Mouse (Mus musculus) C2C12 (cell line): ENCODE measurements around the gene Dedd2. TPM values are rescaled to one million over a fixed set of nuclear protein-coding genes. Genes with fewer than 3 reads are reported as not detected.

Experiments
- H3K27me3 ChIP-seq: one replicate; pipeline ENCODE4 v1.6.1; 2011; ENCODE audit not compliant: control insufficient read depth, insufficient read depth, insufficient read length
- H3K36me3 ChIP-seq: one replicate; pipeline ENCODE4 v1.6.1; 2011; ENCODE audit not compliant: control insufficient read depth, insufficient read depth
- H3K4me3 ChIP-seq: one replicate; pipeline ENCODE4 v1.5.1; 2011; ENCODE audit warnings: mild to moderate bottlenecking, control low read depth; ENCODE audit not compliant: poor library complexity, insufficient read depth, severe bottlenecking
- H3K79me2 ChIP-seq: one replicate; pipeline ENCODE4 v1.6.1; 2011; ENCODE audit not compliant: control insufficient read depth, insufficient read depth
- H3K79me3 ChIP-seq: one replicate; pipeline ENCODE4 v1.6.1; 2011; ENCODE audit warnings: low read depth, control low read depth
- H3ac ChIP-seq: one replicate; pipeline ENCODE3; 2011; ENCODE audit warnings: low read depth; ENCODE audit not compliant: control insufficient read depth, insufficient read length
- CEBPB ChIP-seq: IDR thresholded peaks from one replicate; pipeline ENCODE4 v1.6.1; 2011; ENCODE audit warnings: low read depth, mild to moderate bottlenecking, control low read depth, moderate library complexity
- CTCF ChIP-seq: IDR thresholded peaks from one replicate; pipeline ENCODE4 v1.5.1; 2011; ENCODE audit not compliant: control insufficient read depth, insufficient read depth, insufficient read length
- FOSL1 ChIP-seq: IDR thresholded peaks from one replicate; pipeline ENCODE4 v1.8.0; 2011; ENCODE audit warnings: mild to moderate bottlenecking, low read length; ENCODE audit not compliant: poor library complexity, insufficient read depth, severe bottlenecking
- MAX ChIP-seq: IDR thresholded peaks from one replicate; pipeline ENCODE4 v1.6.1; 2011; ENCODE audit warnings: mild to moderate bottlenecking, control low read depth
- MYOD1 ChIP-seq: IDR thresholded peaks from one replicate; pipeline ENCODE4 v1.6.1; 2011; ENCODE audit warnings: low read depth; ENCODE audit not compliant: control insufficient read depth, insufficient read length
- MYOG ChIP-seq: IDR thresholded peaks from one replicate; pipeline ENCODE4 v1.6.1; 2011; ENCODE audit not compliant: control insufficient read depth, insufficient read length; ENCODE audit errors: extremely low read depth
- USF1 ChIP-seq: IDR thresholded peaks from one replicate; pipeline ENCODE4 v1.6.1; 2011; ENCODE audit warnings: low read depth, mild to moderate bottlenecking, control low read depth, moderate library complexity
- polyA plus RNA-seq: library from polyadenylated mRNA; unstranded; fragments of >200 nt; fragmentation: generic; extraction: Trizol; gene quantifications from one replicate; pipeline ENCODE4 v1.2.1, GENCODE M21; 2012; ENCODE audit warnings: missing spikeins

The Dedd2 gene
- polyA plus RNA-seq, 1 experiment, result 5.3 TPM

DNA sequence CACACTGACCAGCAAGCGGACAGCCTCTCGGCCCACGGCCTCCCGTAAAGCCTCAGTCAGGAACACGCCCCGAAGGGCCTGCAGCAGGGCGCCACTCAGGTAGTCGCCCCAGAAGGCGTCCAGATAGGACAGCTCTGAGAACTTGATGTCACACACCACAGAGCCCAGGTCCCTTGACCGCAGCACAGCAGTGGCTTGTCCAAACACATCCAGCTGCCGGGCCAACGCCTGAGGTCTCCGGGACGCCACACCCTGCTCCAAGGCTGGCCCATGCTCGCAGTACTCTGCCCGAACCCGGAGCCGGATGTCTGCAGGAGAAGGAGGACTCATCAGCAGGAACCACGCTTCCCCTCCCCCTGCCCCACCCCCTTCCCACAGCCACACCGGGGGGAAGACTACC lies 16.8 kb downstream of the Dedd2 start:
- H3K36me3 ChIP-seq, result no peaks in the 10 kb centered on the region
- H3K79me3 ChIP-seq, result no peaks in the 10 kb centered on the region
- TF ChIP-seq CEBPB (no peak), FOSL1 (no peak), MYOG (no peak), MAX (no peak), USF1 (no peak), CTCF (no peak), MYOD1 (no peak)
- H3K79me2 ChIP-seq, result no peaks in the 10 kb centered on the region
- H3K27me3 ChIP-seq, result no peaks in the 10 kb centered on the region
- no peak overlapping the region for H3K4me3 ChIP-seq
- H3ac ChIP-seq, result no peak overlapping the region

DNA sequence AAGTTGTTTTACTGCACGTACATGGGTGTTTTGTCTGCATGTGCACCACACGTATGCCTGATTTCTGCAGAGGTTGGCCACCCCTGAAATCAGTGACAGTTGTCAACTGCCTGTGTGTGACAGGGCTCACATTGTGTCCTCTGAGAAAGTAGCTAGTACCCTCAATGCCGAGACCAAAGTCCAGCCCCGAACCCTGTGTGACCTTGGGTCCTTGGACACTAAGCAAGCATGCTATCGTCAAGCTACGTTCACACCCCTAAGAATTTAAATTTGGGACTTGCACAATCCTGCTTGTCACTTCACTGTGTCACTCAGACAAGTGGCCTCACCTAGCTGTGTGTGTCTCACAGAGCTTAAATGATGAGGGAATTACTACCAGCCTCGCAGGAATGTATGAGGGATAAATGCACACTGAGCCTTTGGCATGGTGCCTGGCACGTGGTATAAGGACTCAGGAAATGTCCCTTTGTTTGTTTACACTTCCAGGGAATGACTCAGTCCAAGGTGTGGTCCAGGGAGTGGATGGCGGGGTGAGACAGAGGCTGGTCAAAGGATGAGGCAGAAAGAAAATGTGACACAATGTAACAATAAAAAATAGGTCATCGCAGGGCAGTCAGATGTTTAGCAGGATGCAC lies 22.9 kb downstream of the Dedd2 start:
- H3K79me2 ChIP-seq, result no peaks in the 10 kb centered on the region
- H3K36me3 ChIP-seq, result no peaks in the 10 kb centered on the region
- peaks cover 6% of the 10 kb centered on the region for H3K27me3 ChIP-seq
- peak; percentile 61 for TF ChIP-seq CEBPB
- TF ChIP-seq FOSL1, result no peak
- TF ChIP-seq MYOG, result no peak
- TF ChIP-seq MYOD1, result no peak
- peak; percentile 84 for TF ChIP-seq USF1
- TF ChIP-seq CTCF, result no peak
- peak; percentile 86 for TF ChIP-seq MAX
- no peak overlapping the region for H3K4me3 ChIP-seq
- no peak overlapping the region for H3ac ChIP-seq
- no peaks in the 10 kb centered on the region for H3K79me3 ChIP-seq

DNA sequence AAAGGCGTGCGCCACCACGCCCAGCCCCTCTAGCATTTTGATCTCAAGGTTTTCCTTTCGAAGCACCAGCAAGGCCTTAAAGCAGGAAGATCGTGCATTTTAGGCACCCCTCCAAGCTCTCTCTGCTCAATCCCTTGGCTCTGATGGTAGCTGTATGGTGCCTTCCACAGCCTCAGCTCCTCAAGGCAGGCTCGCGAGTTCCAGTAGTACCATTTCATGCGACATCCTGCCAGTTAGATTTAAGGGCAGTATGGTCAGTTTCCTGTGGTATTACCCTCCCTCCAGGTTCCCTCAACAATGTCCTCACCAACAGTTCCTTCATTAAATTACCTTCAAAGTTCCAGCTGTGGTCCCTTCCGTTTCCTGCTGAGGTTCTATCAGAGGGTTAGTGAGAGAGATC lies 24.3 kb downstream of the Dedd2 start:
- no peak overlapping the region for H3ac ChIP-seq
- H3K27me3 ChIP-seq, result peaks cover 6% of the 10 kb centered on the region
- TF ChIP-seq USF1 (no peak), MAX (no peak), CEBPB (no peak), MYOG (no peak), MYOD1 (no peak), CTCF (no peak), FOSL1 (no peak)
- H3K36me3 ChIP-seq, result no peaks in the 10 kb centered on the region
- H3K79me2 ChIP-seq, result no peaks in the 10 kb centered on the region
- H3K79me3 ChIP-seq, result no peaks in the 10 kb centered on the region
- no peak overlapping the region for H3K4me3 ChIP-seq

DNA sequence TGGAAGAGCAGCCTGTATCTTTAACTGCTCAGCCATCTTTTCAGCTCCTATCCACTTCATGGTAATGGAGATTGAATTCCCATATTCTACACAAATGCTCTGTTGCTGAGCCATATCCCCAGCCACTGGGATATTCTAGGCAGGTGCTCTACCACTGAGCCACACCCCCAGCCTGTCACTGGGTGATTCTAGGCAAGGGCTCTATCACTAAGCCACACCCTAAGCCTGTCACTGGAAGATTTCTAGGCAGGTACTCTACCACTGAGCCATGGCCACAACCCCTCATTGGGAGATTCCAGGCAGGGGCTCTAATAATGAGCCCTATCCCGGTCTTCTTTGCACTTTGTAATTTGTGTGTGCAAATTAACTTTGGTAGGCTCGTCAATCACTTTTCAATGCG lies 25.3 kb downstream of the Dedd2 start:
- TF ChIP-seq MYOD1 (no peak), USF1 (no peak), MAX (no peak), CTCF (no peak), MYOG (no peak), CEBPB (no peak), FOSL1 (no peak)
- Histone ChIP-seq H3ac (no peak overlapping the region), H3K27me3 (peaks cover 10% of the 10 kb centered on the region), H3K79me3 (no peaks in the 10 kb centered on the region), H3K4me3 (no peak overlapping the region), H3K79me2 (no peaks in the 10 kb centered on the region), H3K36me3 (no peaks in the 10 kb centered on the region)

DNA sequence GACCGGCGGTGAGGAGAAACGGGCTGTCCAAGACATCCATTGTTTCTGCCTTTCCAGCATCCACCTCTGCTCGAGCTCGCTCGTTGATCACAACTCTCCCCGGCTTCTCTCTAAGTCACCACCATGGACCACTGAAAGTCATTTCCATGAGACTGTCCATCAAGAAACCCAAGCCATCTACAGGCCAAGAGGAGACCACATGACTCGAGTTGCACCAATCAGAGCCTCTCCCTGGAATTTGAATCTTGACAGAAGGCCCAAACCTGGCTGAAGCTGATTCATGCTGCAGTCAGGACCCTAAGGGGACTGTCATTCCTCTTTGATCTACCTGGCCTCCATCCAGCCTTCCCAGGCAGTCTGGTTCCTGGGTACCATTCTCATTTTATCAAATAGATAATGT lies 28.3 kb downstream of the Dedd2 start:
- no peak overlapping the region for H3K4me3 ChIP-seq
- H3K36me3 ChIP-seq, result no peaks in the 10 kb centered on the region
- peaks cover 10% of the 10 kb centered on the region for H3K27me3 ChIP-seq
- no peaks in the 10 kb centered on the region for H3K79me2 ChIP-seq
- TF ChIP-seq CTCF, result no peak
- H3K79me3 ChIP-seq, result no peaks in the 10 kb centered on the region
- H3ac ChIP-seq, result no peak overlapping the region

DNA sequence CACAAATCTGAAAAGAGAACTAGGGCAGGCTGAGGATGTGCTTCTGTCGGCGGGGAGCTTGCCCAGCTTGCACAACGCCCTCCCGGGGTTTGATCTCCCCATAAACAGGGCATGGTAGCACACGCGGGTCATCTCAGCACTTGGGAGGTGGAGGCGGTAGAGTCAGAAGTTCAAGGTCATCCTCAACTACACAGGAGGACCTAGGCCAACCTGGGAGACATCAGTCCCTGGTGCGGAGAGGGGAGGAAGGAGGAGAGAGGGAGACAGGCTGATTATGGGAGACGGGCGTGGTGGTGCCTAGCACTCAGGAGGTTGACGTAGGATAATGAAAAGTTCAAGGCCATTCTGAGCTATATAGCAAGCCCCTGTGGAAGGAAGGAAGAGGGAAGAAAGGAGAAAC lies 29.6 kb downstream of the Dedd2 start:
- Histone ChIP-seq H3K79me3 (no peaks in the 10 kb centered on the region), H3K4me3 (no peak overlapping the region)
- TF ChIP-seq CEBPB (no peak), MAX (no peak), CTCF (no peak), USF1 (no peak), FOSL1 (no peak), MYOG (no peak), MYOD1 (no peak)

More for the DNA sequence above, 29.6 kb downstream of the Dedd2 start:
- Histone ChIP-seq H3ac (no peak overlapping the region), H3K27me3 (peaks cover 10% of the 10 kb centered on the region), H3K36me3 (no peaks in the 10 kb centered on the region), H3K79me2 (no peaks in the 10 kb centered on the region)
